Mouse (Mus musculus) CH12.LX (cell line): ENCODE measurements around the gene Ppara. TPM values are rescaled to one million over a fixed set of nuclear protein-coding genes. Genes with fewer than 3 reads are reported as not detected.

Experiments
- DNase-seq: peaks from one replicate; pipeline ENCODE4 v3.0.0-alpha.2; 2013; ENCODE audit errors: extremely low read depth
- H3K27ac ChIP-seq: 2 replicates; pipeline ENCODE4 v1.5.1; 2012; ENCODE audit warnings: low read depth, mild to moderate bottlenecking, control low read depth, moderate library complexity; ENCODE audit not compliant: insufficient read depth
- H3K27me3 ChIP-seq: replicated peaks from 2 replicates; pipeline ENCODE3; 2012; ENCODE audit warnings: inconsistent platforms
- H3K36me3 ChIP-seq, 2 experiments: replicated peaks in 1 of 2; 2 replicates each; pipeline versions ENCODE3 to v1.6.1; 2012; ENCODE audit warnings: inconsistent platforms in 1 of 2, low read length in 1 of 2, mild to moderate bottlenecking in 1 of 2, mixed read lengths in 1 of 2, moderate library complexity in 1 of 2; ENCODE audit not compliant: control insufficient read depth in 1 of 2, insufficient read depth in 1 of 2
- H3K4me1 ChIP-seq, 2 experiments: 2 replicates each; pipeline ENCODE4 v1.6.1; 2012; ENCODE audit warnings: inconsistent platforms in 1 of 2, moderate library complexity in 1 of 2; ENCODE audit not compliant: insufficient read depth in 2 of 2, control insufficient read depth in 1 of 2
- H3K4me2 ChIP-seq: 2 replicates; pipeline ENCODE4 v1.6.1; 2012; ENCODE audit warnings: low read depth, mild to moderate bottlenecking, control low read depth; ENCODE audit not compliant: poor library complexity, insufficient read depth, severe bottlenecking
- H3K4me3 ChIP-seq, 3 experiments: fragments of 150-350 bp in 1 of 3; sonication (generic) in 1 of 3; replicated peaks in 1 of 3; 2 replicates each; pipeline versions ENCODE3 to v1.5.1; 2011 to 2012; ENCODE audit warnings: low read depth in 2 of 3, low read length in 2 of 3, mild to moderate bottlenecking in 2 of 3, moderate library complexity in 2 of 3, control low read depth in 1 of 3, improper control_type of control experiment in 1 of 3, inconsistent platforms in 1 of 3, mixed read lengths in 1 of 3; ENCODE audit not compliant: poor library complexity in 1 of 3
- H3K79me2 ChIP-seq: replicated peaks from 2 replicates; pipeline ENCODE4 v1.6.1; 2012; ENCODE audit warnings: mild to moderate bottlenecking, moderate library complexity; ENCODE audit not compliant: control insufficient read depth, poor library complexity, insufficient read depth, severe bottlenecking; ENCODE audit errors: extremely low read depth
- H3K9ac ChIP-seq: 2 replicates; pipeline ENCODE4 v1.6.1; 2012; ENCODE audit warnings: low read depth, mild to moderate bottlenecking, control low read depth, moderate library complexity; ENCODE audit not compliant: insufficient read depth
- H3K9me3 ChIP-seq: replicated peaks from 2 replicates; pipeline ENCODE3; 2012; ENCODE audit warnings: low read length, inconsistent platforms, mixed read lengths
- CHD1 ChIP-seq: IDR thresholded peaks from 2 replicates; pipeline ENCODE4 v1.6.1; 2012; ENCODE audit warnings: low read depth, low read length, improper control_type of control experiment, inconsistent platforms
- CHD2 ChIP-seq: IDR thresholded peaks from 2 replicates; pipeline ENCODE4 v1.6.1; 2011; ENCODE audit warnings: low read length, improper control_type of control experiment
- E2F4 ChIP-seq: IDR thresholded peaks from 2 replicates; pipeline ENCODE4 v1.6.1; 2011; ENCODE audit warnings: low read depth, low read length, improper control_type of control experiment; ENCODE audit not compliant: insufficient replicate concordance
- ELF1 ChIP-seq: IDR thresholded peaks from 2 replicates; pipeline ENCODE4 v1.6.1; 2014; ENCODE audit warnings: low read depth, mild to moderate bottlenecking, inconsistent platforms, low read length, improper control_type of control experiment
- EP300 ChIP-seq: IDR thresholded peaks from 2 replicates; pipeline ENCODE4 v1.6.1; 2011; ENCODE audit warnings: low read length, improper control_type of control experiment
- ETS1 ChIP-seq: conservative IDR thresholded peaks from 2 replicates; pipeline ENCODE4 v1.6.1; 2012; ENCODE audit warnings: low read depth, mild to moderate bottlenecking, inconsistent platforms, low read length, improper control_type of control experiment, moderate library complexity
- GABPA ChIP-seq: IDR thresholded peaks from 2 replicates; pipeline ENCODE4 v1.6.1; 2012; ENCODE audit warnings: low read depth, low read length, improper control_type of control experiment, inconsistent platforms; ENCODE audit not compliant: insufficient replicate concordance
- HCFC1 ChIP-seq: IDR thresholded peaks from 2 replicates; pipeline ENCODE4 v1.6.1; 2012; ENCODE audit warnings: low read depth, mild to moderate bottlenecking, inconsistent platforms, low read length, improper control_type of control experiment
- JUN ChIP-seq: IDR thresholded peaks from 2 replicates; pipeline ENCODE4 v1.6.1; 2011; ENCODE audit warnings: low read depth, mild to moderate bottlenecking, low read length, improper control_type of control experiment, moderate library complexity; ENCODE audit not compliant: insufficient read depth
- KAT2A ChIP-seq: IDR thresholded peaks from 2 replicates; pipeline ENCODE4 v1.6.1; 2012; ENCODE audit warnings: low read length, improper control_type of control experiment, inconsistent platforms; ENCODE audit not compliant: insufficient replicate concordance
- MAFK ChIP-seq: IDR thresholded peaks from 2 replicates; pipeline ENCODE4 v1.6.1; 2011; ENCODE audit warnings: low read length, improper control_type of control experiment; ENCODE audit not compliant: insufficient replicate concordance
- MAZ ChIP-seq: IDR thresholded peaks from 2 replicates; pipeline ENCODE4 v1.6.1; 2012; ENCODE audit warnings: low read depth, mild to moderate bottlenecking, inconsistent platforms, low read length, improper control_type of control experiment, moderate library complexity
- MEF2A ChIP-seq: IDR thresholded peaks from 2 replicates; pipeline ENCODE4 v1.6.1; 2014; ENCODE audit warnings: low read depth, mild to moderate bottlenecking, inconsistent platforms, low read length, improper control_type of control experiment, borderline replicate concordance
- MXI1 ChIP-seq: IDR thresholded peaks from 2 replicates; pipeline ENCODE4 v1.6.1; 2011; ENCODE audit warnings: mild to moderate bottlenecking, low read depth, low read length, improper control_type of control experiment
- NELFE ChIP-seq: IDR thresholded peaks from 2 replicates; pipeline ENCODE4 v1.6.1; 2011; ENCODE audit warnings: low read depth, low read length, improper control_type of control experiment
- NRF1 ChIP-seq: IDR thresholded peaks from 2 replicates; pipeline ENCODE4 v1.6.1; 2014; ENCODE audit warnings: low read depth, mild to moderate bottlenecking, inconsistent platforms, low read length, improper control_type of control experiment, moderate library complexity
- PAX5 ChIP-seq: IDR thresholded peaks from 2 replicates; pipeline ENCODE4 v1.6.1; 2012; ENCODE audit warnings: low read length, inconsistent platforms, mixed read lengths
- POLR2A ChIP-seq: IDR thresholded peaks from 2 replicates; pipeline ENCODE4 v1.6.1; 2011; ENCODE audit warnings: low read depth, mild to moderate bottlenecking, improper control_type of control experiment, low read length
- RAD21 ChIP-seq: IDR thresholded peaks from 2 replicates; pipeline ENCODE4 v1.6.1; 2011; ENCODE audit warnings: low read depth, mild to moderate bottlenecking, low read length, improper control_type of control experiment, moderate library complexity
- RCOR1 ChIP-seq: conservative IDR thresholded peaks from 2 replicates; pipeline ENCODE4 v1.6.1; 2012; ENCODE audit warnings: low read depth, mild to moderate bottlenecking, inconsistent platforms, low read length, improper control_type of control experiment
- SMC3 ChIP-seq: IDR thresholded peaks from 2 replicates; pipeline ENCODE4 v1.6.1; 2011; ENCODE audit warnings: low read depth, low read length, improper control_type of control experiment
- TBP ChIP-seq: conservative IDR thresholded peaks from 2 replicates; pipeline ENCODE4 v1.6.1; 2011; ENCODE audit warnings: low read depth, low read length, improper control_type of control experiment
- USF1 ChIP-seq: IDR thresholded peaks from 2 replicates; pipeline ENCODE4 v1.6.1; 2014; ENCODE audit warnings: low read depth, mild to moderate bottlenecking, inconsistent platforms, low read length, improper control_type of control experiment
- USF2 ChIP-seq: conservative IDR thresholded peaks from 2 replicates; pipeline ENCODE4 v1.6.1; 2011; ENCODE audit warnings: low read depth, low read length, improper control_type of control experiment
- ZC3H11A ChIP-seq: IDR thresholded peaks from 2 replicates; pipeline ENCODE4 v1.6.1; 2012; ENCODE audit warnings: low read depth, mild to moderate bottlenecking, inconsistent platforms, low read length, improper control_type of control experiment
- ZKSCAN1 ChIP-seq: IDR thresholded peaks from 2 replicates; pipeline ENCODE4 v1.6.1; 2012; ENCODE audit warnings: low read depth, inconsistent platforms, low read length, improper control_type of control experiment, borderline replicate concordance
- ZNF384 ChIP-seq: IDR thresholded peaks from 2 replicates; pipeline ENCODE4 v1.6.1; 2012; ENCODE audit warnings: low read depth, low read length, improper control_type of control experiment, inconsistent platforms
- dilution Hi-C: fragments of 300-500 bp; cut with MboI; formaldehyde crosslinking; loops from 2 replicates; pipeline ENCODE4 v1.14.3; 2020; ENCODE audit warnings: low sequenced_read_pairs; ENCODE audit not compliant: extremely low pct_unique_long_range_greater_than_20kb, extremely low pct_ligation_motif_present
- in situ Hi-C: fragments of 300-500 bp; cut with MboI; formaldehyde crosslinking; loops from 3 replicates; pipeline ENCODE4 v1.14.3; 2019; ENCODE audit warnings: low sequenced_read_pairs, low pct_ligation_motif_present, low pct_unique_long_range_greater_than_20kb, mixed read lengths
- polyA plus RNA-seq: library from polyadenylated mRNA; unstranded; fragments of >175 nt; gene quantifications from 2 replicates; pipeline ENCODE4 v1.2.1, GENCODE M21; 2012; ENCODE audit warnings: low read depth; ENCODE audit not compliant: insufficient read length
- total RNA-seq, 2 experiments: library from RNA; depleted of rRNA; stranded (reverse); fragments of 300-350 nt in 1 of 2; fragments of >200 nt in 1 of 2; gene quantifications; 2 replicates each; pipeline ENCODE4 v1.2.3; 2012 to 2014

Ppara gene
- total and polyA plus RNA-seq, 3 experiments, result not detected

GRCm38 (mm10) chr15:85754033-85754650, 19.4 kb downstream of the Ppara start:
- dilution Hi-C loops (no loop called here), in situ Hi-C loops (no loop called here)
- peaks cover 51% of the 10 kb centered on the region for H3K27me3 ChIP-seq
- TF ChIP-seq GABPA, result no peak
- H3K27ac ChIP-seq, result no peak overlapping the region
- H3K36me3 ChIP-seq, result no peaks in the 10 kb centered on the region
- H3K4me3 ChIP-seq, result no peak overlapping the region
- peaks cover 13% of the 10 kb centered on the region for H3K9me3 ChIP-seq
- H3K79me2 ChIP-seq, result no peaks in the 10 kb centered on the region
- no peak overlapping the region for H3K9ac ChIP-seq
- no peak for DNase-seq
- peaks cover 0 to 2% of the 10 kb centered on the region in 2 experiments; a peak in 1 of 4 replicates for H3K4me1 ChIP-seq
- H3K4me2 ChIP-seq, result no peak overlapping the region

- TF ChIP-seq E2F4 (no peak), RAD21 (no peak), HCFC1 (no peak), RCOR1 (no peak), MXI1 (no peak), PAX5 (no peak), ZC3H11A (no peak), ZNF384 (no peak), USF2 (no peak), CHD2 (no peak)
- no peak overlapping the region for H3K27ac ChIP-seq
- dilution Hi-C loops, result no loop called here
- H3K79me2 ChIP-seq, result no peaks in the 10 kb centered on the region
- H3K9me3 ChIP-seq, result peaks cover 15% of the 10 kb centered on the region
- H3K4me2 ChIP-seq, result no peak overlapping the region
- peaks cover 48% of the 10 kb centered on the region for H3K27me3 ChIP-seq
- no peak overlapping the region for H3K4me3 ChIP-seq
- DNase-seq, result no peak
- no peak overlapping the region for H3K9ac ChIP-seq
- no peaks in the 10 kb centered on the region for H3K36me3 ChIP-seq
- in situ Hi-C loops, result no loop called here
- no peaks in the 10 kb centered on the region for H3K4me1 ChIP-seq
These were observed 20.4 kb downstream of the Ppara start for GRCm38 (mm10) chr15:85755214-85755613.

- no peak overlapping the region for H3K4me2 ChIP-seq
- H3K36me3 ChIP-seq, result no peaks in the 10 kb centered on the region
- H3K9ac ChIP-seq, result no peak overlapping the region
- peaks cover 15% of the 10 kb centered on the region for H3K9me3 ChIP-seq
- no peak overlapping the region for H3K4me3 ChIP-seq
- dilution Hi-C loops (no loop called here), in situ Hi-C loops (no loop called here)
- H3K27ac ChIP-seq, result no peak overlapping the region
- H3K79me2 ChIP-seq, result no peaks in the 10 kb centered on the region
- no peak for DNase-seq
- peaks cover 45% of the 10 kb centered on the region for H3K27me3 ChIP-seq
- no peaks in the 10 kb centered on the region for H3K4me1 ChIP-seq
- TF ChIP-seq MAZ, result no peak
- TF ChIP-seq ZKSCAN1, result no peak
- no peak for TF ChIP-seq NRF1
- no peak for TF ChIP-seq USF1
- no peak for TF ChIP-seq MEF2A
- no peak for TF ChIP-seq JUN
- no peak for TF ChIP-seq ETS1
- TF ChIP-seq CHD1, result no peak
- TF ChIP-seq CHD2, result no peak
- no peak for TF ChIP-seq POLR2A
- TF ChIP-seq KAT2A, result no peak
- no peak for TF ChIP-seq MAFK
- TF ChIP-seq NELFE, result no peak
- no peak for TF ChIP-seq ELF1
- no peak for TF ChIP-seq SMC3
- no peak for TF ChIP-seq EP300
- no peak for TF ChIP-seq USF2
- TF ChIP-seq TBP, result no peak
These were observed 21.8 kb downstream of the Ppara start for GRCm38 (mm10) chr15:85756611-85757010.
